Mouse (Mus musculus): ENCODE results near the gene Kansl1.
A peak's percentile ranks its signal among the peaks of the same experiment; 100 is the strongest.

Gene Kansl1

DNA sequence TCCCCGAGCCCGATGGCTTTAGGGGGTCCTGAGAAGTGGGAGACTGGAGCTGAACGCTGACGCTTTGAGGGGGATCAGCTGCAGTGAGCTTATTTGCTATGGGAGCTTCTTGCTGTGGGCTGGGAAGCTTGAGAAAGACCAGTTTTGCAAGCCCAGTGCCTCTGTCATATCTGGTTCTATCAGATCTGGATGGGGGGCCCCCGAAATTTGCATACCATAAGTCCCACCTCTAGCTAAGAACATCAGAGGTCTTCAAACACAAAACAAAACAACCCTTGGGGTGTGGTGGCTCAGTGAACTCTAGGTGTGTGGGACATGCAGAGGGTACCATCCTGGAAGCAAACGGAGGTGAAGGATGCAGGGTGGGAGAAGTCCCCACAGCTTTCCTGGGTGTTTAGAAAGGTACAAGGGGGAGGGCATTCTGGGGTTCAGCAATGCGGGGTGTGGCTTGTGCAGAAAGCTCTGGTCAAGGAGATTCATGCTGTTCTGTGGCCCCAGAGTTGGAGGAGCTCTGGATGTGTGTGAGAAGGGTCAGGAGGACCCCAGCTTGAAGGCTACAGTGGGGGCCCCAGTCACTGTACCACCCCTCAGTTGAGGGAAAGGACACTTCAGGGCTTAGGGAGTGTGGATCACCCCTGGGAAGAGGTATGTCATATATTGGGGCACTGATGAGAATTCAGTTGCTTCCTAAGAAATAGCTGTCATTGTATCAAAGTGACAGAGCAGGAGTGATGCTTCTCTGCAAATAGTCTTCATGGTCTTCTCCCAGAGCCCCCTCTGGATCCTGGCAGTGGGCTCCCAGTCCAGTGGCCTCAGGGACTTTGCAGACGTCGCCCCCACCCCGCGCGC lies 159.1 kb downstream of the Kansl1 start:
- no peak for DNase-seq (ENCODE audit: low spot score in 2 of 2)

DNA sequence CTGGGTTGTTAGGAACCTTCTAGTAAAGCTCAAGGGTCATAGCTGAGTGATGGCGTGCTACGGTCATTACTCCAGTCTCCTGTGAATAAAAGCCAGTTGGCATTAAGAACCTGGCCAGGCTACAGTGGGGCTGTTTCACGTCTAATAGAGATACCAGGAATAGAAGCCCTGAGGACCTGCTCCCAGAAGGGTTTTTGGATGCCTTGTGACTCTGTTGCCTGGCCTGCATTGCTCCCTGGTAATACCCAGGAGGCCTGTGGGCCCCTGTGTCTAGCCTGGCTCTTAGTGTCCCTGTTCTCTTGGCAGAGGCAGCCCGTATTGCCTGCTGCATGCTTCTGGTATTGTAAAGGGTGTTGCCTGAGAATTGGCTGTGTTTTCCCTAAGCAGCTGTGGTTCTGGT lies 161.5 kb downstream of the Kansl1 start:
- no peak for DNase-seq (ENCODE audit: low spot score in 2 of 2)

DNA sequence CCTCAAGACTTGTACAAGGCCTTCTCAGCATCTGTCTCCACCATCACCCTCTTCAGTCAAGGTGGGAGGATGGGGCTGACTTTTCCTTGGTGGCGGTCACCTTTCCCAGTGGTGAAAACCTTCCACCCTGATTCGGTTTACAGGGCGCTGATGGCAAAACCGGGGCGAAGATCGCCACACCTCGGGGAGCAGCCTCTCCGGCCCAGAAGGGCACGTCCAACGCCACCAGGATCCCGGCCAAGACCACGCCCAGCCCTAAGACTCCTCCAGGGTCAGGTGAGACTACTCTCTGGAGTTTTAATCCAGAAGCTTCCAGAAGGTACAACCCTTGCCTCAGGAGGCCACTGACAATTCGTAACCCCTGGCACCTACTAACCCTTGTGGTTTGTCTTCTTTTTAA lies 162.2 kb downstream of the Kansl1 start:
- no peak for DNase-seq (ENCODE audit: low spot score in 2 of 2)

DNA sequence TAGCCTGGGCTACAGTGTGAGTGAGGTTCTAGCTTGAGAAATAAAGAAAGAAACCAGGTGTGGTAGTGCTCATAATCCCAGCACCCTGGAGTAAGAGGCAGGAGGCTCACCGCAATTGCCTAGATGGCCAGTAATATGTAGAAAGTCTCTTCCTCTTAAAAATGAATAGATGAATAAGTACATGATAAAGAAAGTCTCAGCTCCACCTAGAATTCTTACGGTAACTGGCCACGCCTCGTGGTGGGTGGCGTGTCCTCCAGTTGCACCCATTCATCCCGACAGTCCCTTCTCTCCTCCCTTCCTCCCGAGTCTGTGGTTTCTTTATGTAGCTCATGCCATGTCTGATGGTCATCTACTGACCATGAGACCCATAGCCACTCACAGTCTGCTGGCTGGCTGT lies 162.9 kb downstream of the Kansl1 start:
- DNase-seq (ENCODE audit: low spot score in 2 of 2) = no peak

DNA sequence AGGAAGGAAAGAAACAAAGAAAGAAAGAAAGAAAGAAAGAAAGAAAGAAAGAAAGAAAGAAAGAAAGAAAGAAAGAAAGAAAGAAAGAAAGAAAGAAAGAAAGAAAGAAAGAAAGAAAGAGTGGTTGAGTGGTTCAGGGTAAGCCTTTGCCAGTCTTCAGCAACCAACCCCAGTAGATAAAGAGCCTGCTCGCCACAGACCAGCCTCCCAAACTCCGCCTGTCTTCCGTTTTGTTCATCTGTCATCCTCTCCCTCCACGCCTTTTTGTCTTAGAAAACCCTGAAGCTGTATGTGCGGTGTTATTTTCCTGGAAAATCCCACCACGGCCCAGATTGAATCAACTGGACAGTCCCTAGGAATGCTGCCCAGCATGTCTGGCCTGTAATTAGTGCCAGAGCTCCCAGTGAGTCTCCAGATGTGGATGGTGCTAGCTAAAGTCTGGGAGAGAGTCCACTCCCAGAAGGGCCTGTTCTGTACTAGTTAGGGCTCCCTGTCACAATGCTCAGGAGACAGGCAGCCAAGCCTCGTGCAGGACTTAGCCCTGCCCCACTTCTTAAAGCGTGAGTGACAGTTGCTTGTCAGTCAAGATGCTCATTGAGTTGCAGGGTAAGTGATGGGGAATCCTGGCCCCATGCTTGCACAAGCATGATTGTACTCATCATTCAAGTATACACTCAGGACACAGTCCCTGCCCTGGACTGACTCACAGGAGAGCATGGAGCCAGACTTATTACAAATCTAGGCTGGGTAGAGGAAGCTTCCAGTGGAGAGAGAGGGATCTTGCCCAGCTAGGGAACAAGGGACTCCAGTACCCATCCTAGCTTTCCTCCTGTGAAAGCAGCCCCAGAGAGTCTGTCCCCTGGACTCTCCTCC lies 165.3 kb downstream of the Kansl1 start:
- no peak for DNase-seq (ENCODE audit: low spot score in 2 of 2)

DNA sequence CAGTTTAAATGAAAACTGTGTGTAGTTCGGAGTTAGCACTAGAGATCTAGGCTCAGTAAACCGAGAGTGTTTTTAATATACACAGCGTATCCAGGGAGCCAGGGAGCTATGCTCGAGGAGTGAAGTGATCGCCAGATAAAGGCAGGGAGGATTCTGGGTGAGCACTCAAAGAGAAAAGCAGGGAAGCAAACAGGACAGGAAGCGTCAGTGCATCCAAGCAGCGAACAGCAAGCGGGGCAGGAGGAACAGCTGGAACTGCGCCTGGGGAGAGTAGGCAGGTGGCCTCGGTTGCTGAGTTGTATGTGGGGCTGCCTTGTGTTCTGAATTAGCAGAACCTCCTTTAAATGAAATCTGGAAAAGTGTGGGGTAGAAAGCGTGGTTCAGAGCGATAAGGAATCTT lies 166.0 kb downstream of the Kansl1 start:
- no peak for DNase-seq (ENCODE audit: low spot score in 2 of 2)

DNA sequence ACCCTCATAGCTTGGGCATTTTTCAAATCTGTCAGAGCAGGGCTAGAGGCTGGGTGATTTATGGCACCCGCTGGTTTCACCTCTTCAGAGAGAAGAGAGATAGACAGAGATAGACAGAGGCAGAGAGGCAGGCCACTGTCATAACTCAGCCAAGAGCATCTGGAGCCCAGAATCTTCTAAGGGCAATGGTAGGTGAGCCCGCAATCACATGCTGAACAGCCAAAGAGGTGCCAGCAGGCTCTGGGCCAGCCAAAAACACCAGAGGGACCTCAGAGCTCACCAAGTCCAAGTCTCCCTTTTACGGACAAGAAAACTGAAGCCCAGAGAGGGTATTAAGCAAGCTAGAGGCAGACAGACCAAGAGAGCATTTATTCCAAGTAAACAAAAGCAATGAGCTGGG lies 171.0 kb downstream of the Kansl1 start:
- DNase-seq (ENCODE audit: low spot score in 2 of 2) = no peak

DNA sequence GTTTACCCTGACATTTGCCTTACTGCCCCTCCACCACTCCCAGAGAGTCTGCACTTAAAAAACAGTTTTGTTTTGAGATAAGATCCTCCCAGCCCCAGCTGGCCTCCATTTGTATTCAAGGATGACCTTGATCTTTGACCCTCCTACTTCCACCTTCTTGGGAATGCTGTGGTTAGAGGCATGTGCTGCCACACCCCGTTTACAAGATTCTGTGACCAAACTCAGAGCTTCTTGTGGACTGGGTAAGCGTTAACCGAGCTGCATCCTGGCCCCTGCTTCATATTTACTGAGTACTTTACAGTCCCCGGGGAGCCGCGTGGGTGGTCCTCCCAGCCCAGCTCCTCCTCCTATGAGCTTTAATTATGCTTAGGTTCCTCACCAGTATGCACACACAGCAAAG lies 173.0 kb downstream of the Kansl1 start:
- DNase-seq (ENCODE audit: low spot score in 2 of 2) = no peak

DNA sequence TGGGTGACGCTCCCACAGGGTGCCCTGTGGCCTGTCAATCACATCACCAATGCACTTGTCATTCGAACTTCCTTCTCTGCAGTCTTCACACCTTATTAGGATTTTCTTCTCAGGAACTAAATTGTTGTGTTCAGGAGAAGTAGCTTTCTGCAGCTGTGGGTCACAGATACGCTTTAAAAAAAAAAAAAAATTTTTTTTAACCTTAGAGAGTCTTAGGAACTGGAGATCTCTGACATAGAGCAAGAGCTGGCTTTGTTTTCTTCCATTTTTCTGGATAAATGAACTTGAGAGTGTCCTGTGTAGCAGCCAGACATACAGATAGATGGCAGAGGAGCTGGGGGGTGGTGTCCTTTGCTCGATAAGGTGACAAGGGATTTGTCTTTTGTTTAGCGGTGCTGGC lies 173.5 kb downstream of the Kansl1 start:
- no peak for DNase-seq (ENCODE audit: low spot score in 2 of 2)

DNA sequence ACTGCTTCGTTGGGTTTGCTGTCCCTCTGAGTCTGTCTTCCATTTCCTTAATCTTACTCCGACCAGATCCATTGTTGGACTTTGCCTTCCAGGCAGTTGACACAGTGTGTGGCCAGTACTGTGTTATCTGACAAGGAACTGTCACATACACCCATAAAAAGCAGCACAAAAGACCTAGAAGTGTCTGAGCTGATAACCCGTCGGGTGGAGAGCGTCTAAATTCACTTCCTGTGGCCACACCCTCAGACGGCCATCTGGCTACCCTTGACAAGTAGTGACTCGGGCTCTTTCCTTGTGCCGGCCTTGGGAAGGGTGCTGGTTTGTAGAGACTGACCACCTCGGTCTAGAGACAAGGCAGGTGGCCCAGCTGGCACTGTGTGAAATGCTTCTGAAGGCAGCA lies 175.4 kb downstream of the Kansl1 start:
- no peak for DNase-seq (ENCODE audit: low spot score in 2 of 2)

DNA sequence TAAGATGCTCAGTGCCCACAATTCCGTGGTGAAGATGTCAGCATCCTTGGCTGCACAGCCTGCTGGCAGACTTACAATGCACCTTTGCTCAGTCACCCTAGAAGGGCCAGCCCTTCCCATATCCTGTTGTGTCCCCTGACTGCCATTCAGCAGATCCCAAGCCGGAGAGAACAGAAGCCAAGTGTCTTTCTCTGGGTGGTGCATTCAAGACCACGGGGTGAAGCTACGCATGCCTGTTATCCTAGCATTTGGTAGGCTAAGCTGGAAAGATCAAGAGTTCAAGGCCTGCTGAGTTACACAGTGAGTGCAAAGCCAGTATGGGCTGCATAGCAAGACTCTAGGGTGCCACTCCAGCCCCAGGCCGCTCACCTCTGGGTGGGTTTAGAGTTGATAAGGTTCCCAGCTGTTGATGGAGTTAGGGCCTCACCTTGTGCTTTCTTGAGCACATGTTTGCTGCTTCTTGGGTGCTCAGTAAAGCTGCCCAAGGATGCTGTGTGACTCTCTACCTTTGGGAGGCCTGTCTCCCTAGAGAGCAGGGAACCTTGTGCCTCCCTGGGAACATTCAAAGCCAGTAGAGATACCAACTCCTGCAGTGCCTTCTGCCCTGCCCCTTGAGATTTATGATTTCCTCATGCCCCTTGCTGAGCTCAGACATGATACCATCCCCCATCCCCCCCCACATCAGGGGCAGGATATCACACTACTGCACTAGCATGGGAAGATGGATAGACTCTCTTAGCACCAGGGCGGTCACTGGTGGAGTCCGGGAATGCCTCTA lies 176.0 kb downstream of the Kansl1 start:
- DNase-seq (ENCODE audit: low spot score in 2 of 2) = no peak

DNA sequence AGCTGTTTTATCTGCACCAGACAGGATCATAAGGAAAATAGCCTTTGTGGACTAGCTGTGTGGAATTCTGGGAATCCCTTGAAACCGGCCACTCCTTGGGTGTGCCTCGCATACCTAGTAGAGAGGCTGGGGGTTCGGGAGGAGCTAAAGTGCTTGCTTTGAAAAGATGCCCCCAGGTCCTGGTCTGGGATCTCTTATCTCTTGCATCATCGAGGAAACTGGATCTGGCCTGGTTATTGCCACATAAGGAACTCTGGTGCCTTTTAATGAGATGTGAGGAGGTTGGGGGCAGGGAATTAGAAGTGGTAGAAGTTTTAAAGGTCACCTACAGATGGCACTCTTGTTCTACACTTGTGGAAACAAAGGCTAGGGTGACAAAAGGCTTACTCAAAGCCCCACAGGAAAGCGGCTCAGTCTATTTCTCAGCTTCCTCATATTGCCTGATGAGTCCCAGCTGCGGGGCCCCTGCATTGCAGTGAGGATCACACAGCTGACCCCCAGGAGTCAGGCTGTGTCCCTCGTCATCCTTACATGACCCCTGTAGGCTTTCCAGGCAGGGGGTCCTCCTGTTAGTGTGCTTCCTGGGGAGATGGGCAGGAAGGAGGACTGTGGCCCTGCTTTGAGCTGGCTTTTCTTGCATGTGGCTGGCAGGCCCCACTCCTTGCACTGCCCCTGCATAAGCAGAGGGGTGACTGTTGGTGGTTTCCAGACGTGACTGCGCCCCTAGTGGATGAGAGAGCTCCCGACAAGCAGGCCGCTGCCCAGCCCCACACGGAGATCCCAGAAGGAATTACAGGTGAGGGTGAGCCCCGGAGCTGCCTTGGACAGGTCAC lies 179.2 kb downstream of the Kansl1 start:
- peak in 1 of 2 experiments; percentile 70 for DNase-seq (ENCODE audit: low spot score in 2 of 2)

DNA sequence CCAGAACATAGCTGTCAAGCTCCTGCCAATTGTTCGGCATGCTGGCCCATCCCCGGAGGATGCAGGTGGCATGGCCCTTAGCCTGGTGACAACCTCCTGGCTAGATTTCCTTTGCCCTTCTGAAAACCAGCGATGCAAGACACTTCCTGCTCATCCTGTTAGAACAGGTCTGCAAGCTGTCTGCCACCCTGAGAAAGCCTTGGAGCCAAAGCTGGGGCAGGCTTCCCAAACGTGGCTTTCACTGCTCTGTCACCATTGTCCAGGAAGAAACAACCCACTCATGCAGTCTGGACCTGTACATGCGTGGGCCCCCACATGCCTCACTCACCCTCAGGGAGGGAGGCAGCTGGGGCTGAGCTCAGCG lies 179.8 kb downstream of the Kansl1 start:
- peak in 1 of 2 experiments; percentile 53 for DNase-seq (ENCODE audit: low spot score in 2 of 2)

DNA sequence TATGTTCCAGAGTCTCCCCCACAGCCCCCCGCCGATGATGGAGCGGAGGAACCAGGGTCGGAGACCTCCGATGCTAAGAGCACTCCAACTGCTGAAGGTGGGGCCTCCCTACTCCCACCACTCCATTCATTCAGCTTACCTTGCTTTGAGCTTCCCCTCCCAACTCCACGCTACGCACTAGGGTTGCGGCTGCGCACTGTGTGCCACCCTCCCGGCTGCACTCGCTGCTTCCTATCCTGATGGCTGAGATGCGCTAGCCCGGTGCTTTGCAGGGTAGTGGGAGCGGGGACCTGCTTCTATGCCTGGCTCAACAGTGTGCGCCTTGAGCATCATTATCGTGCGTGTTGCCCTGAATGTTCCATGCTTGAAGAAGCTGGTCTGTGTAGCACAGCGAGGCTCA lies 181.5 kb downstream of the Kansl1 start:
- no peak for DNase-seq (ENCODE audit: low spot score in 2 of 2)

All from cerebellum, postnatal 4 days (tissue).